Mouse (Mus musculus) midbrain, embryonic 13.5 days (tissue): ENCODE data around the gene C1qtnf9. TPM values are rescaled to one million over a fixed set of nuclear protein-coding genes. Genes with fewer than 3 reads are reported as not detected.
A peak's percentile ranks its signal among the peaks of the same experiment; 100 is the strongest.

Source experiments
- ATAC-seq: fragments of 200-750 bp; cut with Nextera tagmentation; 2 replicates; pipeline ENCODE4 v1.8.0; 2017; ENCODE audit warnings: mild to moderate bottlenecking, moderate TSS enrichment, moderate library complexity
- H3K27ac ChIP-seq: fragments of 300-500 bp; sonication (generic); 2 replicates; pipeline ENCODE4 v1.5.1; 2015; ENCODE audit warnings: inconsistent platforms, mild to moderate bottlenecking, moderate library complexity
- H3K27me3 ChIP-seq: fragments of 300-500 bp; sonication (generic); 2 replicates; pipeline ENCODE4 v1.6.1; 2015; ENCODE audit warnings: mild to moderate bottlenecking, inconsistent platforms
- H3K36me3 ChIP-seq: fragments of 300-500 bp; sonication (generic); 2 replicates; pipeline ENCODE4 v1.6.1; 2015; ENCODE audit warnings: mild to moderate bottlenecking, inconsistent platforms
- H3K4me1 ChIP-seq: fragments of 300-500 bp; sonication (generic); replicated peaks from 2 replicates; pipeline ENCODE4 v1.6.1; 2015; ENCODE audit warnings: inconsistent platforms
- H3K4me2 ChIP-seq: fragments of 300-500 bp; sonication (generic); replicated peaks from 2 replicates; pipeline ENCODE4 v1.6.1; 2015; ENCODE audit warnings: moderate library complexity, mild to moderate bottlenecking, inconsistent platforms
- H3K4me3 ChIP-seq: fragments of 300-500 bp; sonication (generic); replicated peaks from 2 replicates; pipeline ENCODE4 v1.5.1; 2015; ENCODE audit warnings: mild to moderate bottlenecking, inconsistent platforms
- H3K9ac ChIP-seq: fragments of 300-500 bp; sonication (generic); replicated peaks from 2 replicates; pipeline ENCODE4 v1.6.1; 2015; ENCODE audit warnings: mild to moderate bottlenecking, inconsistent platforms
- H3K9me3 ChIP-seq: fragments of 300-500 bp; sonication (generic); 2 replicates; pipeline ENCODE4 v1.6.1; 2016; ENCODE audit warnings: mild to moderate bottlenecking, inconsistent platforms
- WGBS: fragments of 180-500 bp; shearing (Covaris S2); methylation state at CpG from one replicate; pipeline ENCODE4 v1.1.7; 2015; 5-methylcytosine and 5-hydroxymethylcytosine counted together
- polyA plus RNA-seq: library from polyadenylated mRNA; unstranded; fragments of >200 nt; fragmentation: Nextera tagmentation; extraction: Ambion mirVana; gene quantifications from 2 replicates; pipeline ENCODE4 v1.2.1, GENCODE M21; 2015

Gene C1qtnf9
- polyA plus RNA-seq, 1 experiment from 2014 or later: not detected

DNA sequence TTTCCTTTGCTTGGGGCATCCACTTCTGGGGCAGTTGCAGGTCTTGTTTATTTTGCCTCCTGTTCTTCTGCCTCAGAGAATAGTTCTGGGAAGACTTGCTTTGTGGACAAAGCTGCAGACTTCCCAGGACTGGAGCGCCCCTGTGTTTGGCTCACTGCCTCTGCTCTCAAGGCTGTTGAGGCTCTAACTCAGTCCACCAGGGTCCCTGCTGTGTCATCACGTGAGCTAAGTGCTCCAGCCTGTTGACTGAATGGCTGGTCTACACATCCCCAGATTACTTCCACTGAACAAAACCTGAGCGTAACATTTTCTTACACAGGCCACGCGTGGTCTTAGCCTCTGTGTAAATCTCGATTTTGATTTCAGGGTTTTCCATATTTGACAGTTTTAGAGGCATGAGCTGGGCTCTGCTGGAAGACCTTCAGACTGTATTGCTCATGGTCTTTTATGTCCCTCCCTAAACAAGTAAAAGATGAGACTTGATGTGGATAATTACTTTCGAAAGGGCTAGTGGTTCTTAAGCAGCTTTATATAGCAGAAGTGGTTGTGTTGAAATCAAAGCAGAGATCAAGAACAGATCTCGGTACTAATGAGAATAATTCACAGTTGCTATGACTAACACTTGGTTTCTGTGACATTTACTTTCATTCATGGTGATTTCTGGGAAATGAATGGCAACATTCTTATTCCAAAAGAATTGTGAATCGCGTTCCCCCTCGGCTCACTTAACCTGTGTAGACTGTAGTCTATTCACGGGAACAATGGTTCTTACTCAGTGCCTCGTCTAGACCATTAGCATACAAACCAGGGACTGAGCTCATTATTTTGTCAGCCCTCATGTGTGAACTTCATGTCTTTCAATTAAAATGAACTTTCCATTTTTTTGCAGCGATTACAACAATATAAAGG is 14.8 kb upstream of the C1qtnf9 start:
- Histone ChIP-seq H3K27ac (peak overlapping the region; percentile 19; the same call in 1 of the 2 replicates), H3K27me3 (no peaks in the 10 kb centered on the region), H3K9ac (no peak overlapping the region), H3K36me3 (peaks cover 76% of the 10 kb centered on the region), H3K4me1 (peaks cover 11% of the 10 kb centered on the region; the same call in 1 of the 2 replicates), H3K9me3 (no peaks in the 10 kb centered on the region), H3K4me2 (no peak overlapping the region), H3K4me3 (no peak overlapping the region)
- ATAC-seq: peak; percentile 83; the same call in 1 of the 2 replicates
- 59% methylated on average over 14 of the region's 14 CpGs for WGBS

DNA sequence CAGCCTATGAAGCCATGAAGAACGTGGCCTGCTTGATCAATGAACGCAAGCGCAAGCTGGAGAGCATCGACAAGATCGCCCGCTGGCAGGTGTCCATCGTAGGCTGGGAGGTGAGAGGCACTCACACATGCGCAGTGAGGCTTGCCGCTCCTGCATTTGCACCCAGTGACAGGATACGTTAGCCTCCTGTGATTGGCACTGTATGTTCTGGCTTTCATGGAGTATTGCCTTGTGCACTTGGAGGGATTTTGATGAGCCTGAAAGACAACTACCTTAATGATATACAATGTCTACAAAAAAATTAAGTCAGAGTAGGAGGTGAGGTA is 14.2 kb upstream of the C1qtnf9 start:
- Histone ChIP-seq H3K27ac (no peak overlapping the region), H3K36me3 (peaks cover 78% of the 10 kb centered on the region), H3K4me2 (no peak overlapping the region), H3K4me3 (no peak overlapping the region), H3K9me3 (no peaks in the 10 kb centered on the region), H3K4me1 (peaks cover 11% of the 10 kb centered on the region; the same call in 1 of the 2 replicates), H3K9ac (no peak overlapping the region), H3K27me3 (no peaks in the 10 kb centered on the region)
- peak; percentile 57; the same call in 1 of the 2 replicates for ATAC-seq
- WGBS: 80% methylated on average over 10 of the region's 10 CpGs

DNA sequence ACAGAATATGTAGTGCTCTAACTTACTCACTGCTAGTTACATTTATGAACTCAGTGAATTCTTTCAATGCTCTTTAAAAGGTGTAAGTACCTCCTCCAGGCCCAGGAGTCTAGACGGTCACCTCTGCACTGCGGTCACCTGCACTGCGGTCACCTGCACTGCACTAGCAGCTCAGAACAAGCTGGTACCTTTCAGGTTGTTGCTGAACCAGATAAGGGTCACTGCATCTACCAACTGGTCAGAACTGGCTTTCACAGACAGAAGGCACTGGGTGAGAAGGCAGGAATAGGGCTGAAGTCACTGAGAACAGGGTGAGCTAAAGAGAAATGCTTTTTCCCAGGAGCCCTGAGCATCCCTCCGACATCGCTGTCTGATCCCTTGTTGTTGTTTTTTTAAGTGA is 13.3 kb upstream of the C1qtnf9 start:
- WGBS: 97% methylated on average over 5 of the region's 5 CpGs
- H3K36me3 ChIP-seq: peaks cover 78% of the 10 kb centered on the region
- H3K9ac ChIP-seq: no peak overlapping the region
- H3K9me3 ChIP-seq: no peaks in the 10 kb centered on the region
- H3K4me2 ChIP-seq: no peak overlapping the region
- H3K4me1 ChIP-seq: peaks cover 11% of the 10 kb centered on the region; the same call in 1 of the 2 replicates
- H3K4me3 ChIP-seq: no peak overlapping the region
- ATAC-seq: no peak
- H3K27me3 ChIP-seq: no peaks in the 10 kb centered on the region
- no peak overlapping the region for H3K27ac ChIP-seq

DNA sequence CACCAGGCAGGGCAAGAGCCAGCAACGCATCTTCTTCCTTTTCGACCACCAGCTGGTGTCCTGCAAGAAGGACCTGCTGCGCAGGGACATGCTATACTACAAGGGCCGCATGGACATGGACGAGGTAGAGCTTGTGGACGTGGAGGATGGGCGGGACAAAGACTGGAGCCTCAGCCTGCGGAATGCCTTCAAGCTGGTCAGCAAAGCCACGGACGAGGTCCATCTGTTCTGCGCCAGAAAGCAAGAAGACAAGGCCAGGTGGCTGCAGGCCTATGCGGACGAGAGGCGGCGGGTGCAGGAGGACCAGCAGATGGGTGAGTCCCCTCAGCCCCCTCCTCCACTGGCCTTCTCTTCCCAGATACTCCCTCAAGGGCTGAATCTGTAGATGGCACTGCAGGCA is 11.7 kb upstream of the C1qtnf9 start:
- Histone ChIP-seq H3K36me3 (peaks cover 80% of the 10 kb centered on the region), H3K4me3 (no peak overlapping the region), H3K4me1 (peaks cover 11% of the 10 kb centered on the region; the same call in 1 of the 2 replicates), H3K27me3 (no peaks in the 10 kb centered on the region), H3K9me3 (no peaks in the 10 kb centered on the region), H3K9ac (no peak overlapping the region), H3K4me2 (no peak overlapping the region), H3K27ac (no peak overlapping the region)
- ATAC-seq: no peak
- 94% methylated on average over 15 of the region's 15 CpGs for WGBS

DNA sequence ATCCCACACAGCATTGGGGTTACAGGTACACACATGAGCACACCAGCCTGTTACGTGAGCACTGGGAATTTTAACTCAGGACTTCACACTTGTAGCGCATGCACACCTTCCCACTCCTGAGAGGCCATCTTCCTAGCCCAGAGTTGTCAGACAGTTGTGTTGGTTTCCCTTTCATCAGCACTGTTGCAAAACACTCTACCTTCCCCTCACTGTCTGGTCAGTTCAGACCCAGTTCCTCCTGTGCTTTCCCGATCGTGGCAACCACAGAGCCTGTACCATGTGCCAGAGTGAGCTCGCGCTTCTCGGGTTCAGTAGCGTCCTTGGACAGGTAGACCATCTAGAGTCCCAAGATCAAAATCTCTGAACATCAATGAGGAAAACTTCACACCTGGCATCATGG is 10.7 kb upstream of the C1qtnf9 start:
- no peak for ATAC-seq
- H3K4me3 ChIP-seq: no peak overlapping the region
- H3K9me3 ChIP-seq: no peaks in the 10 kb centered on the region
- no peak overlapping the region for H3K9ac ChIP-seq
- no peak overlapping the region for H3K4me2 ChIP-seq
- peaks cover 11% of the 10 kb centered on the region; the same call in 1 of the 2 replicates for H3K4me1 ChIP-seq
- H3K27ac ChIP-seq: no peak overlapping the region
- H3K27me3 ChIP-seq: no peaks in the 10 kb centered on the region
- H3K36me3 ChIP-seq: peaks cover 84% of the 10 kb centered on the region
- 98% methylated on average over 8 of the region's 8 CpGs for WGBS

DNA sequence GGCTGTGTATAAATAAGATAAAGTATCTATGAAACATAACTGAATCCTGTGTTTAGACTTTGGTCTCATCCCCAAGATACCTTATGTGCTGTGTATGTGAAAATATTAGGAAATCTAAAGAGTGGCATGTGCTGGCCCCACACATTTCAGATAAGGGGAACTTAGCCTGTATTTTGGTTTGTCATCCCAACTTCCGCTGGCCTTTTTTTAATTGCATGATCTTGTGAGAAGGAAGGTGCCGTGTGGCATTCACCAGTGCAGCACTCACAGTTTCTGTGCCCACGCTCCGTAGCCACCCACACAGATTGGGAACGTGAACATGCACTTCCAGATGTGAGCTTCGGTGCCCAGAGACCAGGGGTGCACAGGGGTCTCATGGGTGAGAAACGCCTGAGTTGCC is 10.2 kb upstream of the C1qtnf9 start:
- 95% methylated on average over 7 of the region's 7 CpGs for whole genome bisulfite sequencing
- Histone ChIP-seq H3K27me3 (no peaks in the 10 kb centered on the region), H3K36me3 (peaks cover 86% of the 10 kb centered on the region), H3K9ac (no peak overlapping the region), H3K4me3 (no peak overlapping the region), H3K4me2 (no peak overlapping the region), H3K27ac (no peak overlapping the region), H3K9me3 (no peaks in the 10 kb centered on the region), H3K4me1 (peaks cover 10% of the 10 kb centered on the region; the same call in 1 of the 2 replicates)
- ATAC-seq: no peak

DNA sequence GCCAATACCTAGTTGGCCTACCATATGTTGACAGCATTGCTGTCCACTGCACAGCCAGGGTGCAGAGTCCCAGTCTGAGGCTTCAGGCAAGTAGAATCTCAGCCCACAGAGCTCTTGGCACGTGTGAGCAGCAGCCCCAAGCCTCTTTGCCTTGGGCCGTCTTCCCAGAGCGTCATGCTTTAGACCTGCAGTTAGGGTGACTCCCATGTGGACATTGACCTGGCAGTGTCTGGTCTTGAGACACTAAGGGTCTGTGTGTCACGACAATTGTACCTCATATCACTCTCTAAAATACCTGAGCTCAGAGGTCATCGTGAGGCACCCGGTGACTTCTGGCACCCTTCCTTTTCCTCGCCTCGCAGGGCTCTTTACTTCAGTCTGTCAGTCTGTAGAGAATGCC is 8.8 kb upstream of the C1qtnf9 start:
- Histone ChIP-seq H3K4me2 (no peak overlapping the region), H3K9me3 (no peaks in the 10 kb centered on the region), H3K27ac (no peak overlapping the region), H3K4me1 (no peaks in the 10 kb centered on the region), H3K4me3 (no peak overlapping the region), H3K36me3 (peaks cover 81% of the 10 kb centered on the region), H3K9ac (no peak overlapping the region), H3K27me3 (no peaks in the 10 kb centered on the region)
- no peak for ATAC-seq
- WGBS: 98% methylated on average over 8 of the region's 8 CpGs

DNA sequence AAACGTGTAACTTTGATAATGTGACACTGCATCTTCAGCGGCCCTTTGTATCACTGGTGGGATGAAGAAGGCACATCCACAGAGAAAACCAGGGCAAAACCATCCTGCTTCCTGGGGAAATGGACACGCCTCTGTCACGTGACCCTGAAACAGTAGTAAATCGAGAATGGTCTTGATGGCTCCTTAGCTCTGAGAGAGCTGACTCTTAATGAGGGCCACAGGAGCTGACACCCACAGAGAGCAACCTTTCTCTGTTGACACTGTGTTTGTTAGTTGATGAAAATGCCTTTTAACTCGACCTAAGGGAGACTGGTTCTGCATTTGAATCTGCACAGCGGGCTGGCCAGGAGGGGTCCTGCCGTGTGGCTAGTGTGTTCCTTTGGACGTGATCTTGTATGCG is 6.1 kb upstream of the C1qtnf9 start:
- no peaks in the 10 kb centered on the region for H3K9me3 ChIP-seq
- H3K9ac ChIP-seq: no peak overlapping the region
- WGBS: 75% methylated on average over 10 of the region's 10 CpGs
- no peaks in the 10 kb centered on the region for H3K27me3 ChIP-seq
- H3K4me2 ChIP-seq: no peak overlapping the region
- H3K27ac ChIP-seq: no peak overlapping the region
- ATAC-seq: no peak
- no peak overlapping the region for H3K4me3 ChIP-seq
- H3K4me1 ChIP-seq: no peaks in the 10 kb centered on the region
- H3K36me3 ChIP-seq: peaks cover 56% of the 10 kb centered on the region

DNA sequence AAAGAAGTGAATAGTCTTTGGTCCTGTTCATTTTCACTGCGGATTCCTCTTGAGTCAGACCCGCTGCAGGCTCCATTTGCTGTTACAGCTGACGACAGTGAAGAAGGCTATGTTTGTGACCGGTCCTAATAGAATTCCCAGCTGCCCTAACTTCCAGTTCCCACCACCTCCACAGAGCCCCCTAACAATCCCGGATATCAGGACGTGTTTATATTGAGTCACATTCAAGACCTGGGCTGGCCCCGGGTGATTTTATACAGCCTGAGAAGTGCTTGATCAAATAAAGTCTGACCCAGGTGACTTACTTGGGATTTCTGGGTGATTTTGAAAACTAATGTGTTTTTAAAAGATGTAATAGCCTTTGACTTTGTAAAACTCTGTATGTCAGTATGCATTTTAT is 5.2 kb upstream of the C1qtnf9 start:
- H3K4me2 ChIP-seq: no peak overlapping the region
- no peak overlapping the region for H3K9ac ChIP-seq
- H3K27me3 ChIP-seq: no peaks in the 10 kb centered on the region
- no peaks in the 10 kb centered on the region for H3K4me1 ChIP-seq
- H3K9me3 ChIP-seq: no peaks in the 10 kb centered on the region
- ATAC-seq: no peak
- peaks cover 46% of the 10 kb centered on the region for H3K36me3 ChIP-seq
- WGBS: 82% methylated on average over 7 of the region's 7 CpGs
- no peak overlapping the region for H3K4me3 ChIP-seq
- H3K27ac ChIP-seq: no peak overlapping the region

DNA sequence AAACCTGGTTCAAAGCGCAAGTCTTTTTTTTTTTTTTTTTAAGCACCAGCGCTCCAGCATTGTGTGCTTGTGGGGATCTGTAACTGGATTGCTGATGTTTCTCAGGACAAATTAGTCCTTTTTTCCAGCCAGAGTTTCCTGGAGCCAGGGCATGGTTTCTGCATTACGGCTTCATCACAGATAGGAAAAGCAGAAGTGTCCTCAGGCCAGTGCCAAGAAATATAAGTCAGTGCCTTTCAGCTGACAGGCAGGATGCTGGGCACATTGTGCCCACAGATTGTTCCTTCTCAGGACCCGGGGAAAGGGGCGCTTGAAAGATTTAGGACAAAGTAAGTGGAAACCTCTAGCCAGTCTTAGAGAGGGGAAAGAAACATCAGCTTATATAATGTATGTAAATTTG is 4.2 kb upstream of the C1qtnf9 start:
- ATAC-seq: no peak
- Histone ChIP-seq H3K4me3 (no peak overlapping the region), H3K9ac (no peak overlapping the region), H3K27me3 (no peaks in the 10 kb centered on the region), H3K27ac (no peak overlapping the region), H3K36me3 (peaks cover 36% of the 10 kb centered on the region), H3K4me1 (no peaks in the 10 kb centered on the region), H3K4me2 (no peak overlapping the region), H3K9me3 (no peaks in the 10 kb centered on the region)
- WGBS: 94% methylated on average over 5 of the region's 5 CpGs

DNA sequence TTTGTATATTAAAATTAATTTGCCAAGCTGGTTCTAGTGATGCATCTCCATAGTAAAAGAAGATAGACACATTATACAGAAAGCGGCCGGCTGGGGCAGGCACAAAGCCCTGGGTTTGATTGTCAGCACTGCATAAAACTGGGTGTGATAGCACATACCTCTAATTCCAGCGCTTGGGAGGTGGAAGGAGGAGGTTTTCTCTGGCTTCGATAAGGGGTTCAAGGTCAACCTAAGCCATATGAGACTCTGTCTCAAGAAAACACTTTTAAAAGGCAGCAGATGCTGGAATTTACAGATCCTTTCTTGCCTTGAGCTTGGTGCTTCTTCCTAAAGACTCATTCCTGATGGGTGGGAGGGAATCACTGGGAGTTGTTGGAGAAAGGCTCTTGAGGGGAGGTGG is 3.4 kb upstream of the C1qtnf9 start:
- no peak overlapping the region for H3K9ac ChIP-seq
- no peak overlapping the region for H3K4me2 ChIP-seq
- no peaks in the 10 kb centered on the region for H3K27me3 ChIP-seq
- H3K27ac ChIP-seq: no peak overlapping the region
- no peak overlapping the region for H3K4me3 ChIP-seq
- peaks cover 29% of the 10 kb centered on the region for H3K36me3 ChIP-seq
- no peaks in the 10 kb centered on the region for H3K4me1 ChIP-seq
- WGBS: 83% methylated on average over 4 of the region's 4 CpGs
- ATAC-seq: no peak
- no peaks in the 10 kb centered on the region for H3K9me3 ChIP-seq

DNA sequence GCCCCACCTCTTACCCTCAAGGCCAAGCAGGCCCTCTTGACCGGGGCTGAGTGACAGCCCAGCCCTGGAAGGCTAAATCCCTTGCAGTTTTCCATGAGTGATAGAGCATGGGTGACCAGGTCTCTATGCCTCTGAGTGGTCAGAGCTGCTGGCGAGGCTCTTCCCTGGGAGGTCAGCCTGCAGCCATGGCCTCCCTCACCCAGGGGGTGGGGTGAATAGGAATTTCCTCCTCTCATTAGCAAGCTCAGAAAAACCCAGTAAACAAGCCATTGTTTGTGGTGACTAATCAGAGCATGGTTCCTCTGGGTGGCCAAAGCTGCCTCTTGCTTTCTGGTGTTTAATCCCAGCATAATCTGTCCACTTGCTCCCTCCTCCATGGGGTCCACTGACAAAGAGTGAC is 2.9 kb upstream of the C1qtnf9 start:
- no peak overlapping the region for H3K4me3 ChIP-seq
- 60% methylated on average over 2 of the region's 2 CpGs for WGBS
- no peak overlapping the region for H3K4me2 ChIP-seq
- no peak overlapping the region for H3K9ac ChIP-seq
- no peak for ATAC-seq
- peaks cover 24% of the 10 kb centered on the region for H3K36me3 ChIP-seq
- no peaks in the 10 kb centered on the region for H3K4me1 ChIP-seq
- no peaks in the 10 kb centered on the region for H3K27me3 ChIP-seq
- H3K27ac ChIP-seq: no peak overlapping the region
- H3K9me3 ChIP-seq: no peaks in the 10 kb centered on the region

DNA sequence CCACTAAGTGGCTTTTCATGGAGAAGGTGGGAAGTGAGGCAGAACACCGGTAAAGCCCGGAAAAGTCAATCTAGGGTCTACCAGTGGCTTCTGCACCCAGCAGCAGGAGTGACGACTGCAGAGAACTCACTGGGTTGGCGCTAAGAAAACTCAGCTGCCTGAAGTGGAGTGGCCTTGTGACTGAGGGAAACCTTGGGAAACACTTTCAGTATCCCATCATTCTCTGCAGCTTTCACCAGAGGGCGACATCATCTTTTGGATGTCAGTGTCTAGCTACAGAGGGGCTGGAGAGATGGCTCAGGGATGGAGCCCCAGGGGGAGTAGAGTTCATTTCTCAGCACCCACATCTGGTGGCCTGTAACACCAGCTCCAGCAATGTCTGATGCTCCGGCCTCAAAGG is 1.4 kb downstream of the C1qtnf9 start:
- H3K4me1 ChIP-seq: no peaks in the 10 kb centered on the region
- H3K4me2 ChIP-seq: no peak overlapping the region
- no peak overlapping the region for H3K4me3 ChIP-seq
- ATAC-seq: no peak
- H3K27me3 ChIP-seq: no peaks in the 10 kb centered on the region
- no peak overlapping the region for H3K27ac ChIP-seq
- no peak overlapping the region for H3K9ac ChIP-seq
- no peaks in the 10 kb centered on the region for H3K9me3 ChIP-seq
- no peaks in the 10 kb centered on the region for H3K36me3 ChIP-seq
- 49% methylated on average over 6 of the region's 6 CpGs for WGBS
